Mouse (Mus musculus): Measurements from ENCODE around the gene Gm6020. TPM values are rescaled to one million over a fixed set of nuclear protein-coding genes. Genes with fewer than 3 reads are reported as not detected.
A peak's percentile ranks its signal among the peaks of the same experiment; 100 is the strongest.
"Not testable (repeated sequence)": the region's sequence is repeated elsewhere in the genome, so short reads cannot be mapped to it uniquely, and the experiment has no call there.

Gene Gm6020
- polyA plus RNA-seq (2015; fragmentation: Nextera tagmentation; extraction: Ambion mirVana) = not detected in 2 replicates

GRCm38 (mm10) chr19:61183590-61183989 lies at the start of gene Gm6020:
TSS of gene Gm6020 (plus strand) at chr19:61183890.
- H3K9me3 ChIP-seq = peaks cover 24% of the 10 kb centered on the region
- H3K27me3 ChIP-seq; H3K27ac ChIP-seq; H3K9ac ChIP-seq; H3K4me1 ChIP-seq; H3K4me3 ChIP-seq; ATAC-seq (ENCODE audit: insufficient number of reproducible peaks, insufficient read depth, low FRiP score, low TSS enrichment, low read depth); H3K4me2 ChIP-seq; H3K36me3 ChIP-seq: not testable (repeated sequence)
- WGBS = 79% methylated on average over 2 of the region's 2 CpGs

GRCm38 (mm10) chr19:61138655-61139054 lies 45.0 kb upstream of the Gm6020 start:
- H3K4me2 ChIP-seq = no peak overlapping the region
- H3K9ac ChIP-seq = no peak overlapping the region
- no peak overlapping the region for H3K4me3 ChIP-seq
- H3K27me3 ChIP-seq = 0 out of 2 replicates have a peak, but pooled peaks cover 2% of the 10 kb centered on the region
- no peak overlapping the region for H3K27ac ChIP-seq
- peaks cover 11% of the 10 kb centered on the region for H3K4me1 ChIP-seq
- H3K36me3 ChIP-seq = peaks cover 11% of the 10 kb centered on the region; the same call in 1 of the 2 replicates
- no peak for ATAC-seq (ENCODE audit: insufficient number of reproducible peaks, insufficient read depth, low FRiP score, low TSS enrichment, low read depth)
- no peaks in the 10 kb centered on the region for H3K9me3 ChIP-seq

DNA sequence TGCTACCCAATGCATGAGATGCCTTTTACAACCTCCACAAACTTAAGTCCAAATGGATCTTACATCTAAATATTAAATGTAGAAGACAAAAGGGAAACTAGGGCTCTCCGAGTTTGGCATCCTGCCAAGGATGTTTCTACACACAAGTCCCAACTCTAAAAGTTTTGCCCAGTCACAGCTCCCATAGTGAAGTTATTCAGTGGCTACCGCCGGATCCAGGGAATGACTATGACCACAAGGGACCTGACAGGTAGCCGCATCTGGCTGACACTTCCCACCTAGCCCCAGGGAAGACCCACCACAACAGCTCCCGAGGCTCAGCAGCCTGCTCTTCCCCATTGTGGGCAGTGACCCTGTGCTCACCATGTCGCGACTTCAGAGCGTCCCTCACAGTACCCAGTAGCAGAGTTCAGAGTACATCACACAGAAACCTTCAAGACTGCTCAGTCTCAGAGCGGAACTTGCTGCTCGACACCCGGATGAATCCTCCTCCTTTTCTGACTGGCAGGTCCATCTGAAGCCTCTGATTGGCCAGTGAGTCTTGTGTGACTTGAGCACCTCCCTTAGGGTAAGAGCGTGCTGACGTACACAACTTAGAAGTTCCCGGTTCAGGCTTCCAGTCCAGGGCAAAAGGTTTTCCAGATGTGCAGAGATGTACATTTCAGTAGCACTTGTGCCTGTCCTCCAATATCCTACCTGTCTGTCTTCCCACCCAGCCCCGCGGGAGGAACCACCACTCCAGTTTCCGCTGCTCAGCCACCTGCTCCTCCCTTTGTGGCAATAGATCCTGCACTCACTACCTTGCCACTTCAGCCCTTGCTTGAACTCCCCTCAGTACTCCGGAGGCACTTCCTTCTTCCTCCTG lies 43.1 kb upstream of the Gm6020 start, which contains the start of gene Zfp950:
Zfp950 (minus strand) TSS at position 499 of the 865 bp plus-strand sequence.
- WGBS = 1% methylated on average over 18 of the region's 18 CpGs
- H3K4me1 ChIP-seq = peaks cover 11% of the 10 kb centered on the region
- no peaks in the 10 kb centered on the region for H3K9me3 ChIP-seq
- no peak within 1 kb of the TSS for H3K27ac ChIP-seq
- peak; percentile 98 for ATAC-seq (ENCODE audit: insufficient number of reproducible peaks, insufficient read depth, low FRiP score, low TSS enrichment, low read depth)
- H3K9ac ChIP-seq = peak within 1 kb of the TSS; percentile 92
- peaks cover 7% of the 10 kb centered on the region; the same call in 1 of the 2 replicates for H3K36me3 ChIP-seq
- peak within 1 kb of the TSS; percentile 69 for H3K4me2 ChIP-seq
- 0 out of 2 replicates have a peak, but pooled peaks cover 2% of the 10 kb centered on the region for H3K27me3 ChIP-seq
- peak within 1 kb of the TSS; percentile 82 for H3K4me3 ChIP-seq

DNA sequence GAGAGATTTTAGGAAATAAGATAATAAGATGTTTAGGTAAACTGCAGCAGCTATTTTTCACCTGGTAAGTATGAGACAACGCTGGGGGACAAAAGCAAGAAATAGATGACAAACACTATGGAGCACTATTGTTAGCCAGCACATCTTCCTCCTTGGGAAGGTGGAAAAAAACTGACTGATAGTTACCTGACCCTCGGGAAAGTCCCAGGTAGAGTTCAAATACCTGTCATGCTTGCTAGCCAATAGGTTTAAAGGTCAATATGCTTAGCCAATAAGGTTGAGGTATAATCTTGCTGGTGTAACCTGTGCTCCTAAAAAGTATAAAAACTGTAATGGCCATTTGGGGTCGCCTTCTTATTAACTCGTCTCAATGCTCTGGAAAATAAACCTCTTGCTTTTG lies 42.4 kb upstream of the Gm6020 start:
- H3K27ac ChIP-seq = no peak overlapping the region
- no peak for ATAC-seq (ENCODE audit: insufficient number of reproducible peaks, insufficient read depth, low FRiP score, low TSS enrichment, low read depth)
- peak overlapping the region; percentile 92 for H3K9ac ChIP-seq

GRCm38 (mm10) chr19:61151372-61151700 lies 32.4 kb upstream of the Gm6020 start:
- H3K4me1 ChIP-seq = peaks cover 4% of the 10 kb centered on the region; the same call in 1 of the 2 replicates
- no peak overlapping the region for H3K27ac ChIP-seq
- WGBS = 7% methylated on average over 8 of the region's 8 CpGs
- peak overlapping the region; percentile 73 for H3K4me2 ChIP-seq
- peaks cover 17% of the 10 kb centered on the region for H3K27me3 ChIP-seq
- H3K36me3 ChIP-seq = no peaks in the 10 kb centered on the region
- no peaks in the 10 kb centered on the region for H3K9me3 ChIP-seq
- peak overlapping the region; percentile 61 for H3K9ac ChIP-seq
- peak overlapping the region; percentile 43 for H3K4me3 ChIP-seq
- 0 out of 2 replicates have a peak, but pooled peaks have one; percentile 10 for ATAC-seq (ENCODE audit: insufficient number of reproducible peaks, insufficient read depth, low FRiP score, low TSS enrichment, low read depth)

More for the DNA sequence above, 42.4 kb upstream of the Gm6020 start:
- H3K36me3 ChIP-seq = peaks cover 5% of the 10 kb centered on the region; the same call in 1 of the 2 replicates
- peak overlapping the region; percentile 69 for H3K4me2 ChIP-seq
- 0 out of 2 replicates have a peak, but pooled peaks cover 2% of the 10 kb centered on the region for H3K27me3 ChIP-seq
- H3K4me1 ChIP-seq = peaks cover 11% of the 10 kb centered on the region
- WGBS = 19% methylated on average over 4 of the region's 4 CpGs
- no peaks in the 10 kb centered on the region for H3K9me3 ChIP-seq
- peak overlapping the region; percentile 82 for H3K4me3 ChIP-seq

DNA sequence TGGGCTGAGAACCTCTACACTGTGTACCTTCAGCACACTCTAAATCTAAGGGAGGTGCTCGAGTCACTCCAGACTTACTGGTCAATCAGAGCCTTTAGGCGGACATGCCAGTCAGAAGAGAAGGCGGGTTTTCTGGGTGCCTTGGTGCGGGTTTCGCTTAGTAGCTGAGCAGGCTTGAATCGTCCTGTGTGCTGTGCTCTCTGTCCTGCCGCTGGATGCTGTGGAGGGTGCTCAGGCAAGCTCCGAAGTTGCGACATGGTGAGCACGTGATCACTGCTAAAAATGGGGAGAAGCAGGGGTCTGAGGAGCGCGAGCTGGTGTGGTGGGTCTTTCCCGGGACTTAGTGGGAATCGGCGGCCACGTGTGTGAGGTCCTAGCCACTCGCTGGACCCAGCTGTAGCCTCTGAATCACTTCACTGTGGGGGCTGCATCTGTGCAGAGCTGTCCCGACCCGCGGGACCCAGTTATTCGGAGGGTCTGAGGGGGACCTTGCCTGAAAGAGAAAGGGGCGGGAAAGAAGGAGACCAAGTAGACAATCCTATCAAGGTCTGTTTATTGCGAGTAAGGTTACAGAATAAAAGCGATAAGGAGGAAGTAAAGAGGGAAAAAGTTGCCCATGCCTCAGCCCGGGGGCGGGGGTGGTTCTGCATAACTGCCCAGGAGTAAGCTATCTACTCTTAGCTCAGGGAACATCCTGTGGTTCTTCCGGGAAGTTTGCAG lies 31.8 kb upstream of the Gm6020 start:
- Histone ChIP-seq H3K36me3 (no peaks in the 10 kb centered on the region), H3K27ac (no peak overlapping the region), H3K4me3 (peak overlapping the region; percentile 43), H3K4me1 (peaks cover 4% of the 10 kb centered on the region; the same call in 1 of the 2 replicates), H3K9me3 (no peaks in the 10 kb centered on the region), H3K4me2 (peak overlapping the region; percentile 73), H3K9ac (peak overlapping the region; percentile 61), H3K27me3 (peaks cover 17% of the 10 kb centered on the region)
- ATAC-seq (ENCODE audit: insufficient number of reproducible peaks, insufficient read depth, low FRiP score, low TSS enrichment, low read depth) = peak; percentile 20; the same call in 1 of the 2 replicates
- 7% methylated on average over 27 of the region's 27 CpGs for WGBS

- no peak within 1 kb of the TSS for H3K27ac ChIP-seq
- H3K27me3 ChIP-seq = peaks cover 9% of the 10 kb centered on the region; the same call in 1 of the 2 replicates
- 36% methylated on average over 39 of the region's 39 CpGs for WGBS
- H3K4me2 ChIP-seq = peak within 1 kb of the TSS; percentile 56
- H3K9ac ChIP-seq = peak within 1 kb of the TSS; percentile 49; the same call in 1 of the 2 replicates
- peak within 1 kb of the TSS; percentile 39 for H3K4me3 ChIP-seq
- no peak for ATAC-seq (ENCODE audit: insufficient number of reproducible peaks, insufficient read depth, low FRiP score, low TSS enrichment, low read depth)
- H3K4me1 ChIP-seq = no peaks in the 10 kb centered on the region
- H3K36me3 ChIP-seq = no peaks in the 10 kb centered on the region
- peaks cover 3% of the 10 kb centered on the region; the same call in 1 of the 2 replicates for H3K9me3 ChIP-seq
Observed at GRCm38 (mm10) chr19:61175756-61176324, 7.8 kb upstream of the Gm6020 start, which contains the start of gene Gm7102. TSS of gene Gm7102 (minus strand) at chr19:61176309.

DNA sequence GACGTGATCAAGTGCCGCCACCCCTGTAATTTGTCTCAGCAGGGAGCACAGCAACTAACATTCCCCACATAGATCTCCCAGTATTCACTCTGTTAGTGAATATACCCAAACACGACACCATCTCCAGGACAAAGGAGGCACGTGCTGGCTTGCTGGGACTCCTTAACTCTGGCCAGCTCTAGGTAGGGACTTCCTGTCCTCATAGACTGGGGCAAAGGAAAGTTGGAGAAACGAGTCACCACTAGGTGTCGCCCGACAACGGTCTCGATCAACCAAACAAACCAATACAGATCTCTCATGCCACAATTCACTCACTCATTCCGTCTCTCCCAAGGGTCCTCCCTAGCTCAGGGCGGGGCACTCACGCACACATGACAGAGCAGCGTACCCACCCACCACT lies 15.6 kb downstream of the Gm6020 start:
- no peak overlapping the region for H3K27ac ChIP-seq
- H3K9ac ChIP-seq = no peak overlapping the region
- H3K4me1 ChIP-seq = no peaks in the 10 kb centered on the region
- no peaks in the 10 kb centered on the region for H3K36me3 ChIP-seq
- no peaks in the 10 kb centered on the region for H3K9me3 ChIP-seq
- H3K4me3 ChIP-seq = no peak overlapping the region
- 12% methylated on average over 13 of the region's 13 CpGs for WGBS
- H3K27me3 ChIP-seq = no peaks in the 10 kb centered on the region
- ATAC-seq (ENCODE audit: insufficient number of reproducible peaks, insufficient read depth, low FRiP score, low TSS enrichment, low read depth) = no peak
- H3K4me2 ChIP-seq = no peak overlapping the region

- WGBS = 16% methylated on average over 10 of the region's 10 CpGs
- no peaks in the 10 kb centered on the region for H3K36me3 ChIP-seq
Observed at GRCm38 (mm10) chr19:61199836-61200235, 16.1 kb downstream of the Gm6020 start.

GRCm38 (mm10) chr19:61207506-61207905 lies 23.8 kb downstream of the Gm6020 start:
- 83% methylated on average over 6 of the region's 6 CpGs for WGBS
- not testable (repeated sequence) for H3K36me3 ChIP-seq, H3K4me1 ChIP-seq

More at GRCm38 (mm10) chr19:61199836-61200235, 16.1 kb downstream of the Gm6020 start:
- no peaks in the 10 kb centered on the region for H3K27me3 ChIP-seq
- H3K9me3 ChIP-seq = no peaks in the 10 kb centered on the region
- H3K27ac ChIP-seq = no peak overlapping the region
- H3K4me3 ChIP-seq = no peak overlapping the region
- ATAC-seq (ENCODE audit: insufficient number of reproducible peaks, insufficient read depth, low FRiP score, low TSS enrichment, low read depth) = no peak
- no peak overlapping the region for H3K9ac ChIP-seq
- no peaks in the 10 kb centered on the region for H3K4me1 ChIP-seq
- no peak overlapping the region for H3K4me2 ChIP-seq

GRCm38 (mm10) chr19:61223706-61224328 lies 40.1 kb downstream of the Gm6020 start:
- no peak for ATAC-seq (ENCODE audit: insufficient number of reproducible peaks, insufficient read depth, low FRiP score, low TSS enrichment, low read depth)
- 89% methylated on average over 6 of the region's 6 CpGs for WGBS
- Histone ChIP-seq H3K4me1 (no peaks in the 10 kb centered on the region; the same call in 1 of the 2 replicates), H3K9me3 (0 out of 2 replicates have a peak, but pooled peaks cover 4% of the 10 kb centered on the region), H3K36me3 (no peaks in the 10 kb centered on the region), H3K9ac (no peak overlapping the region), H3K4me3 (no peak overlapping the region), H3K27me3 (no peaks in the 10 kb centered on the region), H3K4me2 (no peak overlapping the region), H3K27ac (no peak overlapping the region)

More at GRCm38 (mm10) chr19:61207506-61207905, 23.8 kb downstream of the Gm6020 start:
- not testable (repeated sequence) for ATAC-seq (ENCODE audit: insufficient number of reproducible peaks, insufficient read depth, low FRiP score, low TSS enrichment, low read depth); H3K9ac ChIP-seq; H3K27me3 ChIP-seq; H3K9me3 ChIP-seq; H3K4me2 ChIP-seq; H3K4me3 ChIP-seq; H3K27ac ChIP-seq
